8 mouse cellular contexts compared by ENCODE assay signal in the genomic region with DNA sequence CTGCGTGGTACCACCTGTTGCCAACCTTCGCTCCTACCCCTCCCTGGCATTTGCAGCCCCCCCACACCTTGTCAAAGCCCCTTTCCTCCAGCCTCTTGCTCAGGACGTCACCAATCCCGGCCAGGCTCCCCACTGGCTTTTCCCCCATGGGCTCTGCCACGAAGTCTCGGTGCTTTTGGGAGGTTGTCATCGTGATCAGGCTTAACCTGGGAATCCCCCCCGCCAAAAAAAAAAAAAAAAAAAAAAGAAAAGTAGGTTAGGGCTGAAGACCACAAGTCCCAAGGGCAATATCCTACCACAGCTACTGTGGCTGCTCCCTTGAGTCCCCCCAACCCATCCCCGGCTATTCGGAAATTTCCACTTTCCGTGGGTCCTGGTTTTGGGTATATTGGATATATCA. TPM values are rescaled to one million over a fixed set of nuclear protein-coding genes. Genes with fewer than 3 reads are reported as not detected.
DNase-seq lines count a peak whose midpoint lies in the region; ATAC-seq and TF ChIP-seq lines count a peak whose summit lies in the region.

No protein-coding gene starts in this region.

- H3K27me3 ChIP-seq in heart, embryonic 14.5 days (ENCODE audit: control insufficient read depth, insufficient read depth, low read length) = no peaks in the 10 kb centered on the region
- H3K27me3 ChIP-seq in ES-Bruce4 (ENCODE audit: control insufficient read depth, insufficient read depth, low read length, poor library complexity, severe bottlenecking) = no peaks in the 10 kb centered on the region
- no peaks in the 10 kb centered on the region for H3K27me3 ChIP-seq in forebrain, embryonic 15.5 days
- H3K27me3 ChIP-seq in liver, embryonic 16.5 days (ENCODE audit: control insufficient read depth, insufficient read depth, low read depth, low read length) = no peaks in the 10 kb centered on the region

- TF ChIP-seq POLR2A in ES-Bruce4 (IDR thresholded peaks at IDR 0.05; ENCODE audit: insufficient read depth, low read length) = no peak

- H3K27ac ChIP-seq in heart, embryonic 14.5 days (replicated peaks in 1 of 2; ENCODE audit: control insufficient read depth in 1 of 2, insufficient read depth in 1 of 2, low read depth in 2 of 2, low read length in 2 of 2) = peak overlapping the region; percentile 40 to 97; a peak in 2 of 4 replicates
- 0 out of 2 replicates have a peak overlapping the region, but pooled peaks have one; percentile 18 for H3K27ac ChIP-seq in ES-Bruce4 (ENCODE audit: insufficient read depth, low read length)
- H3K27ac ChIP-seq in forebrain, embryonic 15.5 days (replicated peaks) = peak overlapping the region; percentile 96
- H3K27ac ChIP-seq in liver, embryonic 16.5 days (ENCODE audit: low read length) = peak overlapping the region; percentile 6; the same call in 1 of the 2 replicates

- no peaks in the 10 kb centered on the region for H3K9me3 ChIP-seq in heart, embryonic 14.5 days (ENCODE audit: control insufficient read depth, low read length)
- H3K9me3 ChIP-seq in ES-Bruce4 (replicated peaks; ENCODE audit: control insufficient read depth, insufficient read depth, low read length, poor library complexity, severe bottlenecking) = no peaks in the 10 kb centered on the region
- no peaks in the 10 kb centered on the region for H3K9me3 ChIP-seq in forebrain, embryonic 15.5 days
- no peaks in the 10 kb centered on the region for H3K9me3 ChIP-seq in liver, embryonic 16.5 days (replicated peaks; ENCODE audit: control insufficient read depth, low read length)

- H3K4me3 ChIP-seq in heart, embryonic 14.5 days (ENCODE audit: control insufficient read depth in 1 of 2, insufficient read depth in 1 of 2, low read depth in 1 of 2, low read length in 2 of 2) = peak overlapping the region; percentile 64 to 98
- peak overlapping the region; percentile 97 for H3K4me3 ChIP-seq in ES-Bruce4 (ENCODE audit: low read depth, low read length)
- peak overlapping the region; percentile 80 for H3K4me3 ChIP-seq in forebrain, embryonic 15.5 days
- H3K4me3 ChIP-seq in liver, embryonic 16.5 days (ENCODE audit: low read depth, low read length) = peak overlapping the region; percentile 92

- no peak for ATAC-seq in heart, embryonic 14.5 days (ENCODE audit: insufficient number of reproducible peaks, insufficient read depth, low FRiP score, low read depth)
- ATAC-seq in forebrain, embryonic 15.5 days (replicated peaks) = no peak
- ATAC-seq in liver, embryonic 16.5 days (ENCODE audit: low read depth) = no peak

- no peak for TF ChIP-seq EP300 in ES-Bruce4 (IDR thresholded peaks at IDR 0.05; ENCODE audit: insufficient read depth, low read depth, low read length)

- H3K4me1 ChIP-seq in heart, embryonic 14.5 days (ENCODE audit: control insufficient read depth in 2 of 2, insufficient read depth in 2 of 2, low read length in 2 of 2) = peaks cover 9 to 20% of the 10 kb centered on the region in 2 experiments
- H3K4me1 ChIP-seq in ES-Bruce4 (ENCODE audit: control insufficient read depth, insufficient read depth, low read length) = peaks cover 5% of the 10 kb centered on the region
- peaks cover 27% of the 10 kb centered on the region for H3K4me1 ChIP-seq in forebrain, embryonic 15.5 days
- H3K4me1 ChIP-seq in liver, embryonic 16.5 days (ENCODE audit: control insufficient read depth, low read depth, low read length) = peaks cover 29% of the 10 kb centered on the region

- H3K36me3 ChIP-seq in heart, embryonic 14.5 days (ENCODE audit: control insufficient read depth, insufficient read depth, low read length) = peaks cover 52% of the 10 kb centered on the region
- H3K36me3 ChIP-seq in ES-Bruce4 (ENCODE audit: control insufficient read depth, insufficient read depth, low read length, poor library complexity, severe bottlenecking) = peaks cover 30% of the 10 kb centered on the region
- H3K36me3 ChIP-seq in forebrain, embryonic 15.5 days = peaks cover 35% of the 10 kb centered on the region
- peaks cover 26% of the 10 kb centered on the region for H3K36me3 ChIP-seq in liver, embryonic 16.5 days (ENCODE audit: control insufficient read depth, insufficient read depth)

- DNase-seq in heart, adult 8-10 months (ENCODE audit: low spot score) = no peak
- DNase-seq in adipocyte (ENCODE audit: low spot score) = no peak
- DNase-seq in right cerebral cortex, adult 18-20 months = no peak
- DNase-seq in ovary, adult 18-20 months (ENCODE audit: low spot score) = no peak

- peak overlapping the region; percentile 95 for H3K9ac ChIP-seq in heart, embryonic 14.5 days (ENCODE audit: low read length)
- peak overlapping the region; percentile 75 for H3K9ac ChIP-seq in ES-Bruce4 (ENCODE audit: low read depth, poor library complexity, severe bottlenecking)
- peak overlapping the region; percentile 74 for H3K9ac ChIP-seq in forebrain, embryonic 15.5 days (replicated peaks)
- peak overlapping the region; percentile 85 for H3K9ac ChIP-seq in liver, embryonic 16.5 days (ENCODE audit: low read depth, low read length)

- peak overlapping the region; percentile 95 for H3K4me2 ChIP-seq in heart, embryonic 14.5 days (ENCODE audit: low read length)
- H3K4me2 ChIP-seq in forebrain, embryonic 15.5 days (replicated peaks) = peak overlapping the region; percentile 79
- H3K4me2 ChIP-seq in liver, embryonic 16.5 days (ENCODE audit: low read depth, low read length) = peak overlapping the region; percentile 90

- TF ChIP-seq CTCF in ES-Bruce4 (IDR thresholded peaks at IDR 0.05; ENCODE audit: low read depth, low read length) = no peak

- 17% methylated on average over 11 of the region's 11 CpGs for WGBS in heart, embryonic 14.5 days
- 23% methylated on average over 11 of the region's 11 CpGs for WGBS in forebrain, embryonic 15.5 days
- WGBS in liver, embryonic 16.5 days (ENCODE audit: insufficient replicate concordance) = 4% methylated on average over 11 of the region's 11 CpGs

RNA-seq across cellular contexts. Expression of gene Eif1ad, which starts 0.8 kb away (rescaled TPM):
- polyA plus RNA-seq in heart, embryonic 14.5 days (2014; fragmentation: Nextera tagmentation; extraction: Ambion mirVana) = 37.4 and 42.1 TPM in 2 replicates
- total RNA-seq in heart, adult 8-10 months (2022) = 10 to 100 TPM; 15.7 to 21.5 (median 19.6) TPM
- 33.1 and 36.6 TPM in 2 replicates for polyA plus RNA-seq in ES-Bruce4 (2011; ENCODE audit: insufficient read depth, insufficient read length, low read depth, missing spikeins)
- 49.6 and 52.8 TPM in 2 replicates for polyA plus RNA-seq in forebrain, embryonic 15.5 days (2015; fragmentation: Nextera tagmentation; extraction: Ambion mirVana)
- 22.4 and 23.5 TPM in 2 replicates for polyA plus RNA-seq in liver, embryonic 16.5 days (2015; fragmentation: Nextera tagmentation; extraction: Ambion mirVana)

RNA-seq across cellular contexts. Expression of gene Banf1, which starts 1.2 kb away (rescaled TPM):
- 453 and 486 TPM in 2 replicates for polyA plus RNA-seq in heart, embryonic 14.5 days (2014; fragmentation: Nextera tagmentation; extraction: Ambion mirVana)
- total RNA-seq in heart, adult 8-10 months (2022) = 100 to 1,000 TPM; 110 to 123 (median 117) TPM
- 370 and 395 TPM in 2 replicates for polyA plus RNA-seq in ES-Bruce4 (2011; ENCODE audit: insufficient read depth, insufficient read length, low read depth, missing spikeins)
- 401 and 423 TPM in 2 replicates for polyA plus RNA-seq in forebrain, embryonic 15.5 days (2015; fragmentation: Nextera tagmentation; extraction: Ambion mirVana)
- 189 and 214 TPM in 2 replicates for polyA plus RNA-seq in liver, embryonic 16.5 days (2015; fragmentation: Nextera tagmentation; extraction: Ambion mirVana)

RNA-seq across cellular contexts. Expression of gene Cst6, which starts 16.4 kb away (rescaled TPM):
- polyA plus RNA-seq in heart, embryonic 14.5 days (2014; fragmentation: Nextera tagmentation; extraction: Ambion mirVana) = 0.92 and 0.95 TPM in 2 replicates
- 10 to 100 TPM; 17.0 to 27.2 (median 23.5) TPM for total RNA-seq in heart, adult 8-10 months (2022)
- polyA plus RNA-seq in ES-Bruce4 (2011; ENCODE audit: insufficient read depth, insufficient read length, low read depth, missing spikeins) = 0.62 and 1.6 TPM in 2 replicates
- 2.7 and 3.1 TPM in 2 replicates for polyA plus RNA-seq in forebrain, embryonic 15.5 days (2015; fragmentation: Nextera tagmentation; extraction: Ambion mirVana)
- 0.57 TPM in 1 of 2 replicates, not detected in the other for polyA plus RNA-seq in liver, embryonic 16.5 days (2015; fragmentation: Nextera tagmentation; extraction: Ambion mirVana)

RNA-seq across cellular contexts. Expression of gene Sart1, which starts 22.8 kb away (rescaled TPM):
- polyA plus RNA-seq in heart, embryonic 14.5 days (2014; fragmentation: Nextera tagmentation; extraction: Ambion mirVana) = 39.5 and 39.6 TPM in 2 replicates
- total RNA-seq in heart, adult 8-10 months (2022) = 10 to 100 TPM; 53.9 to 61.4 (median 59.2) TPM
- polyA plus RNA-seq in ES-Bruce4 (2011; ENCODE audit: insufficient read depth, insufficient read length, low read depth, missing spikeins) = 49.1 and 67.8 TPM in 2 replicates
- polyA plus RNA-seq in forebrain, embryonic 15.5 days (2015; fragmentation: Nextera tagmentation; extraction: Ambion mirVana) = 81.2 and 90.2 TPM in 2 replicates
- polyA plus RNA-seq in liver, embryonic 16.5 days (2015; fragmentation: Nextera tagmentation; extraction: Ambion mirVana) = 23.8 and 25.8 TPM in 2 replicates

RNA-seq across cellular contexts. Expression of gene Catsper1, which starts 30.2 kb away (rescaled TPM):
- not detected in 2 replicates for polyA plus RNA-seq in heart, embryonic 14.5 days (2014; fragmentation: Nextera tagmentation; extraction: Ambion mirVana)
- total RNA-seq in heart, adult 8-10 months (2022) = not detected
- not detected in 2 replicates for polyA plus RNA-seq in ES-Bruce4 (2011; ENCODE audit: insufficient read depth, insufficient read length, low read depth, missing spikeins)
- polyA plus RNA-seq in forebrain, embryonic 15.5 days (2015; fragmentation: Nextera tagmentation; extraction: Ambion mirVana) = not detected in 2 replicates
- polyA plus RNA-seq in liver, embryonic 16.5 days (2015; fragmentation: Nextera tagmentation; extraction: Ambion mirVana) = not detected in 2 replicates

Comparison
In these comparisons a context has a peak if more than half of its experiments do, and no peak if none do; other contexts are left out.
1. H3K27ac ChIP-seq: peak in every context shown above with its lines; median percentile 96 in forebrain, embryonic 15.5 days; 68 in heart, embryonic 14.5 days; 18 in ES-Bruce4; 6 in liver, embryonic 16.5 days.